ENCODE assay signal across 17 mouse cellular contexts in genomic region chr16:30605528-30605927, GRCm38 (mm10). TPM values are rescaled to one million over a fixed set of nuclear protein-coding genes. Genes with fewer than 3 reads are reported as not detected.
DNase-seq lines count a peak whose midpoint lies in the region; ATAC-seq and TF ChIP-seq lines count a peak whose summit lies in the region.
"Had no signal": no experiment of that assay in that cellular context is flagged by ENCODE, and none has a peak within 500 bp of the region (broad histone marks: within the 10 kb centered on the region; RNA-seq: fewer than 3 reads in every experiment).

No protein-coding gene starts in this region.

- H3K4me1 ChIP-seq in heart, embryonic 13.5 days: peaks cover 52% of the 10 kb centered on the region
- H3K4me1 ChIP-seq in kidney, postnatal 0 days (replicated peaks; ENCODE audit: insufficient read depth, low read length): peaks cover 5% of the 10 kb centered on the region; the same call in 1 of the 2 replicates
- H3K4me1 ChIP-seq in embryonic facial prominence, embryonic 12.5 days: peaks cover 56% of the 10 kb centered on the region

- no peak for DNase-seq in heart, postnatal 4 days
- DNase-seq in kidney, postnatal 0 days (ENCODE audit: low spot score): no peak
- no peak for DNase-seq in kidney, postnatal 14 days
- DNase-seq in NIH3T3 (ENCODE audit: low read depth): peak; percentile 57
- DNase-seq in cerebellum, postnatal 36 days: no peak
- no peak for DNase-seq in adrenal gland, adult 2 months
- DNase-seq: cerebellum, adult 9-10 months; forebrain, postnatal 0 days; gastrocnemius, postnatal 14 days; lung, postnatal 14 days had no signal

- 0 out of 2 replicates have a peak overlapping the region, but pooled peaks have one; percentile 10 for H3K4me2 ChIP-seq in heart, embryonic 13.5 days
- no peak overlapping the region; the same call in 1 of the 2 replicates for H3K4me2 ChIP-seq in kidney, postnatal 0 days (ENCODE audit: low read length)
- H3K4me2 ChIP-seq in embryonic facial prominence, embryonic 12.5 days (replicated peaks): no peak overlapping the region
- H3K4me2 ChIP-seq: limb, embryonic 13.5 days; liver, embryonic 15.5 days had no signal

- H3K9ac ChIP-seq in heart, embryonic 13.5 days: no peak overlapping the region
- no peak overlapping the region for H3K9ac ChIP-seq in kidney, postnatal 0 days (ENCODE audit: low read depth, low read length)
- H3K9ac ChIP-seq in embryonic facial prominence, embryonic 12.5 days: no peak overlapping the region
- H3K9ac ChIP-seq: forebrain, postnatal 0 days; limb, embryonic 13.5 days; liver, embryonic 15.5 days had no signal

- no peaks in the 10 kb centered on the region for H3K27me3 ChIP-seq in heart, embryonic 13.5 days (replicated peaks)
- H3K27me3 ChIP-seq in kidney, postnatal 0 days (ENCODE audit: insufficient read depth, low read length): no peaks in the 10 kb centered on the region
- peaks cover 12% of the 10 kb centered on the region; the same call in 1 of the 2 replicates for H3K27me3 ChIP-seq in embryonic facial prominence, embryonic 12.5 days

- TF ChIP-seq CTCF in kidney, postnatal 0 days (IDR thresholded peaks at IDR 0.05; ENCODE audit: low read depth): no peak

- H3K27ac ChIP-seq in heart, embryonic 13.5 days (replicated peaks): peak overlapping the region; percentile 29
- H3K27ac ChIP-seq in kidney, postnatal 0 days: no peak overlapping the region
- 0 out of 2 replicates have a peak overlapping the region, but pooled peaks have one; percentile 37 for H3K27ac ChIP-seq in embryonic facial prominence, embryonic 12.5 days
- H3K27ac ChIP-seq: layer of hippocampus, adult 2 months; liver, embryonic 15.5 days had no signal

- H3K36me3 ChIP-seq in heart, embryonic 13.5 days: no peaks in the 10 kb centered on the region
- H3K36me3 ChIP-seq in kidney, postnatal 0 days (ENCODE audit: insufficient read depth, low read length): no peaks in the 10 kb centered on the region
- no peaks in the 10 kb centered on the region for H3K36me3 ChIP-seq in embryonic facial prominence, embryonic 12.5 days
- H3K36me3 ChIP-seq: limb, embryonic 13.5 days; liver, embryonic 15.5 days had no signal

- no peak for ATAC-seq in heart, embryonic 13.5 days (ENCODE audit: extremely low read depth, insufficient number of reproducible peaks, low FRiP score, low TSS enrichment)
- 0 out of 2 replicates have a peak, but pooled peaks have one; percentile 38 for ATAC-seq in kidney, postnatal 0 days (replicated peaks; ENCODE audit: low FRiP score, low read depth)
- ATAC-seq in embryonic facial prominence, embryonic 12.5 days (ENCODE audit: insufficient number of reproducible peaks, insufficient read depth, low FRiP score, low TSS enrichment): no peak; the same call in 1 of the 2 replicates
- ATAC-seq: forebrain, postnatal 0 days; intestine, embryonic 16.5 days; midbrain, embryonic 16.5 days had no signal

- WGBS in heart, embryonic 13.5 days: 63% methylated on average over 6 of the region's 6 CpGs
- WGBS in kidney, postnatal 0 days: 24% methylated on average over 6 of the region's 6 CpGs
- WGBS in embryonic facial prominence, embryonic 12.5 days: 18% methylated on average over 6 of the region's 6 CpGs

- no peaks in the 10 kb centered on the region for H3K9me3 ChIP-seq in heart, embryonic 13.5 days
- H3K9me3 ChIP-seq in kidney, postnatal 0 days (replicated peaks; ENCODE audit: low read length): no peaks in the 10 kb centered on the region
- no peaks in the 10 kb centered on the region for H3K9me3 ChIP-seq in embryonic facial prominence, embryonic 12.5 days
- H3K9me3 ChIP-seq: limb, embryonic 13.5 days; liver, embryonic 15.5 days had no signal

- no peak overlapping the region for H3K4me3 ChIP-seq in heart, embryonic 13.5 days
- H3K4me3 ChIP-seq in kidney, postnatal 0 days (replicated peaks; ENCODE audit: low read depth, low read length): no peak overlapping the region
- no peak overlapping the region for H3K4me3 ChIP-seq in embryonic facial prominence, embryonic 12.5 days
- H3K4me3 ChIP-seq: layer of hippocampus, adult 2 months; limb, embryonic 13.5 days; liver, embryonic 15.5 days had no signal

RNA-seq across cellular contexts. Expression of gene Fam43a, which starts 6.0 kb away (rescaled TPM):
- 13.8 and 14.0 TPM in 2 replicates for polyA plus RNA-seq in heart, embryonic 13.5 days (2015; fragmentation: Nextera tagmentation; extraction: Ambion mirVana)
- 10 to 100 TPM; 26.2 to 29.0 TPM for total RNA-seq in heart, postnatal 4 days (2021)
- 18.5 and 19.9 TPM in 2 replicates for polyA plus RNA-seq in kidney, postnatal 0 days (2015; fragmentation: Nextera tagmentation; extraction: Ambion mirVana)
- 20.2 and 23.4 TPM in 2 replicates for polyA plus RNA-seq in embryonic facial prominence, embryonic 12.5 days (2016; fragmentation: Nextera tagmentation; extraction: Ambion mirVana)
- total RNA-seq in adrenal gland, adult 2 months (2021): 10 to 100 TPM; 17.2 to 27.0 TPM
- polyA plus RNA-seq in adrenal gland, adult 2 months (2012; rRNA removed): 50.9 and 52.9 TPM in 2 replicates

RNA-seq across cellular contexts. Expression of gene Lsg1, which starts 18.1 kb away (rescaled TPM):
- 35.7 and 37.4 TPM in 2 replicates for polyA plus RNA-seq in heart, embryonic 13.5 days (2015; fragmentation: Nextera tagmentation; extraction: Ambion mirVana)
- total RNA-seq in heart, postnatal 4 days (2021): 10 to 100 TPM; 31.5 to 33.2 TPM
- polyA plus RNA-seq in kidney, postnatal 0 days (2015; fragmentation: Nextera tagmentation; extraction: Ambion mirVana): 55.3 and 59.3 TPM in 2 replicates
- polyA plus RNA-seq in embryonic facial prominence, embryonic 12.5 days (2016; fragmentation: Nextera tagmentation; extraction: Ambion mirVana): 73.8 and 80.2 TPM in 2 replicates
- total RNA-seq in adrenal gland, adult 2 months (2021): 10 to 100 TPM; 34.9 to 35.0 TPM
- polyA plus RNA-seq in adrenal gland, adult 2 months (2012; rRNA removed): 6.0 and 8.0 TPM in 2 replicates

RNA-seq across cellular contexts. Expression of gene Tmem44, which starts 54.9 kb away (rescaled TPM):
- polyA plus RNA-seq in heart, embryonic 13.5 days (2015; fragmentation: Nextera tagmentation; extraction: Ambion mirVana): 19.6 and 20.9 TPM in 2 replicates
- 10 to 100 TPM; 19.4 to 19.7 TPM for total RNA-seq in heart, postnatal 4 days (2021)
- 13.4 and 13.8 TPM in 2 replicates for polyA plus RNA-seq in kidney, postnatal 0 days (2015; fragmentation: Nextera tagmentation; extraction: Ambion mirVana)
- polyA plus RNA-seq in embryonic facial prominence, embryonic 12.5 days (2016; fragmentation: Nextera tagmentation; extraction: Ambion mirVana): 39.5 and 41.4 TPM in 2 replicates
- 1 to 10 TPM; 2.7 to 5.7 TPM for total RNA-seq in adrenal gland, adult 2 months (2021)
- polyA plus RNA-seq in adrenal gland, adult 2 months (2012; rRNA removed): 8.5 and 11.4 TPM in 2 replicates
